Mouse (Mus musculus) erythroblast, embryonic 14.5 days (primary cell): Measurements from ENCODE around the gene Crtc1.

Experiments
- GATA1 ChIP-seq: IDR thresholded peaks from 2 replicates; pipeline ENCODE4 v1.6.1; 2012; ENCODE audit warnings: low read length, inconsistent platforms, mixed read lengths
- TAL1 ChIP-seq: IDR thresholded peaks from 3 replicates; pipeline ENCODE4 v1.6.1; 2012; ENCODE audit warnings: low read length, inconsistent platforms, mixed read lengths

- TF ChIP-seq GATA1 = no peak
- no peak for TF ChIP-seq TAL1
Observed at GRCm38 (mm10) chr8:70438423-70438822, 956 bp downstream of the Crtc1 start.
